Comparison of ENCODE assay signal across 11 mouse cellular contexts in the genomic region with DNA sequence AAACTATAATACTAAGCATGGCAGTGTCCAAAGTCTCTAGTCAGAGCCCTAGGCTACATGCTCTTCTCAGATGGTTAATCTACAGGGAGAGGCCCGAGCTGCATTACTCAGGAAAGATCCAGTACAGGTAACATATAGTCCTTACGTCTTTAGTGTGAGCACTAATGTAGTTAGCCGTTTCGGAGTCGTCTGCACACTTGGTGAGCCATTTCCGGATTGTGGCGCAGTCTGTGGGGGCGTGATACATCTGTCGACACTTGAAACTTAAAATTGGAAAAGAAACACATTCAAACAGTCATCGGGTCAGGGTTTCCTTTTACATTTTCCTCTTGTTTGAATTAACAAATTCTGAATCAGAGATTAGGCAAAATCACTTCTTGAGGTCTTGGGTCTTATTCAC.
"Had no signal": no experiment of that assay in that cellular context is flagged by ENCODE, and none has a peak within 500 bp of the region (broad histone marks: within the 10 kb centered on the region; RNA-seq: fewer than 3 reads in every experiment).

No protein-coding gene starts in this region.

- DNase-seq: kidney, adult 2 months; kidney, postnatal 25 days; layer of hippocampus, adult 9-11 months; left cerebral cortex, postnatal 4 days; liver, postnatal 0 days; lung, embryonic 14.5 days; retina, postnatal 1 day; right cerebral cortex, postnatal 25 days; thymus, adult 2 months; thymus, postnatal 14 days; thymus, postnatal 4 days had no signal
